Mouse (Mus musculus) megakaryocyte, embryonic 14.5 days (primary cell): Measurements from ENCODE around the gene Hoxd10. TPM values are rescaled to one million over a fixed set of nuclear protein-coding genes. Genes with fewer than 3 reads are reported as not detected.

Source experiments
- H3K27me3 ChIP-seq: replicated peaks from 2 replicates; pipeline ENCODE3; 2012; ENCODE audit warnings: inconsistent platforms
- H3K36me3 ChIP-seq: replicated peaks from 2 replicates; pipeline ENCODE3; 2012; ENCODE audit warnings: low read length, inconsistent platforms, mixed read lengths
- H3K4me1 ChIP-seq: 2 replicates; pipeline ENCODE4 v1.6.1; 2012; ENCODE audit warnings: inconsistent platforms
- H3K4me3 ChIP-seq: replicated peaks from 2 replicates; pipeline ENCODE3; 2012; ENCODE audit warnings: moderate library complexity, mild to moderate bottlenecking, inconsistent platforms
- H3K9me3 ChIP-seq: 2 replicates; pipeline ENCODE4 v1.6.1; 2012; ENCODE audit warnings: inconsistent platforms
- FLI1 ChIP-seq: IDR thresholded peaks from 2 replicates; pipeline ENCODE4 v1.6.1; 2012; ENCODE audit warnings: low read length, inconsistent platforms, mixed read lengths
- GATA1 ChIP-seq: IDR thresholded peaks from 3 replicates; pipeline ENCODE4 v1.6.1; 2012; ENCODE audit warnings: mixed read lengths, low read length, inconsistent platforms, borderline replicate concordance
- polyA plus RNA-seq: library from polyadenylated mRNA; stranded (reverse); fragments of >175 nt; gene quantifications from 2 replicates; pipeline ENCODE4 v1.2.3, GENCODE M21; 2012; ENCODE audit warnings: low replicate concordance; ENCODE audit not compliant: insufficient read depth

The Hoxd10 gene
- polyA plus RNA-seq, 1 experiment = not detected

DNA sequence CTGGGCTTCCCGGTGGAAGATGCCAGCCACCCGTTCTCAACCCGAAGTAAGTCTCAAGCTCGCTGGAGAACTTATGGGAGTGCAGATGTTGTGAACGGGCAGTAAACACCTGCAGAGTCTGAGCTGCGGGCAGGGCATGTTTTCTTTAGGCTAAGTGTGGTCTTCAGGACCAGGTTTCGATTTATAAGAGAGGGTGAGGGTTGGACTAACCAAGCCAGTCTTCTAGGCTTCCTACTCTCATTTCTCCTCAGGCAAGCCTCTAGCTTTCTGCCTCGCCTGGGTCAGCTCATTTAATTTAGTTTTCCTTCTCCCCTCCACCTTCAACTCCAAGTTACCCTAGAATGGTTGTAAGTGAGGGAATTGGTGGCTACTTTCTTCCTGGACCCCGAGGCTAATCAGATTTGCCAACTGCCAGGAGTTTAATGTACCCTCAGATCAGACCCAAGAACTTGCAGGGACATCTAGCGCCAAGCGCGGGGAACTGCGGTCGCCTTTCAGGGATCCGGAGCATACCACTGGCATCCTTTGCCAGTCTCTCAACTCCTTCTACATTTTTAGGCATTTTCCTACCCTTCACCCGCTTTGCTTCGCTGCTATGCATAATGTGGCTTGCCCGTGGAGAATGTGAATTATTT is 28.3 kb upstream of the Hoxd10 start:
- TF ChIP-seq FLI1 = no peak
- no peak for TF ChIP-seq GATA1
- Histone ChIP-seq H3K4me3 (peak overlapping the region; percentile 62), H3K36me3 (no peaks in the 10 kb centered on the region), H3K9me3 (peaks cover 5% of the 10 kb centered on the region; the same call in 1 of the 2 replicates), H3K4me1 (peaks cover 51% of the 10 kb centered on the region), H3K27me3 (peaks cover 96% of the 10 kb centered on the region)

DNA sequence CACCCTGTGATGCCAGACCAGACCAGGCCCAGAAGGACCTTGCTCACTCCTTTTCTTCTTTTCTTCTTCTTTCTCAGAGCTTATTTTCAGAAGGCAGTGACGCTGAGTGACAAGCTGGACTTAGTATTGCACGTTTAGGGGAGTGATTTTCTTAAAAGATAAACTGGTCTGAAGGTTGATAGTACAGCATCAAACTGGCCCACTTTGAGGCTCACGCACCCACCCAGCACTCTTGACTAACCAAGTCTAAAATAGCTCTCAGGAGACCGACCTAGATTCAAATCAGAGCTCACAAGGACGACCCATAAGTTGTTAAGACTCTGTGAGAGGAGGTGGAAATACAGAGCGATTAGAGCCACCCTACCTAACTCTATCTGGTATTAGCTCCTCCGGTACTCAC is 25.3 kb upstream of the Hoxd10 start:
- H3K36me3 ChIP-seq = no peaks in the 10 kb centered on the region
- TF ChIP-seq GATA1 = no peak
- H3K4me1 ChIP-seq = peaks cover 37% of the 10 kb centered on the region
- H3K9me3 ChIP-seq = peaks cover 4% of the 10 kb centered on the region; the same call in 1 of the 2 replicates
- H3K27me3 ChIP-seq = peaks cover 95% of the 10 kb centered on the region
- no peak overlapping the region for H3K4me3 ChIP-seq

DNA sequence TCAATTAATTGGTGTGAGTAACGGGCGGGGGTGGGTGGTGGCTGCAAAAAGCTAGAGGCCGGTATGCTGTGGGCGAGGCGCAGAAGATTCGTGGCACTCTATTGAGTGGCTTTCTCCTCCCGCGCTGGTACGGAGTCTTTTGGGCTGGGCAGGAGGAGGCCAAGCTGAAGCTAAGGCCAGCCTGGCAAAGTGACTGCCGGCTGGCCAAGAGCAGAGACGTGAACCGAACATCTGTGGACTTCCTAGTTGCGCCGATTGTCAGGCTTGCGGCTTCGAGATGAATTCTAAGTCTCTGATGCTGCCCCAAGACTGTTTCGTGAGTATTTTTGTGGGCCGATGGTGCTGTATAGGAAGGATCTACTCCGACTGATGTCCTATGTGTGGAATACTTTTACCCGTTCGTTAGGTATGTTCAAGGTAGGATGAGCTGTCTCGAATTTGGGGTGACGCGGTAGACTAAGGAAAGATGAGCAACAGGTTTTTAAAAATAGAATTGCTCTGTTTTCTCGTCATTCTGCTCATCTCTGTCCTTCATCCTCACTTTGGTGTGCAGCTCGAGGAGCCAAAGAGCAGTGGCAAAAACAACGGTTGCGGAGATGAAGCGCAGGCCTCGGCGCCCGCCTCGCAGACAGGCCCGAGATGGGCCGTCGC is 24.4 kb upstream of the Hoxd10 start:
- Histone ChIP-seq H3K27me3 (peaks cover 94% of the 10 kb centered on the region), H3K4me3 (peak overlapping the region; percentile 60), H3K36me3 (no peaks in the 10 kb centered on the region), H3K9me3 (peaks cover 4% of the 10 kb centered on the region; the same call in 1 of the 2 replicates), H3K4me1 (peaks cover 39% of the 10 kb centered on the region)
- TF ChIP-seq GATA1 (no peak), FLI1 (no peak)

DNA sequence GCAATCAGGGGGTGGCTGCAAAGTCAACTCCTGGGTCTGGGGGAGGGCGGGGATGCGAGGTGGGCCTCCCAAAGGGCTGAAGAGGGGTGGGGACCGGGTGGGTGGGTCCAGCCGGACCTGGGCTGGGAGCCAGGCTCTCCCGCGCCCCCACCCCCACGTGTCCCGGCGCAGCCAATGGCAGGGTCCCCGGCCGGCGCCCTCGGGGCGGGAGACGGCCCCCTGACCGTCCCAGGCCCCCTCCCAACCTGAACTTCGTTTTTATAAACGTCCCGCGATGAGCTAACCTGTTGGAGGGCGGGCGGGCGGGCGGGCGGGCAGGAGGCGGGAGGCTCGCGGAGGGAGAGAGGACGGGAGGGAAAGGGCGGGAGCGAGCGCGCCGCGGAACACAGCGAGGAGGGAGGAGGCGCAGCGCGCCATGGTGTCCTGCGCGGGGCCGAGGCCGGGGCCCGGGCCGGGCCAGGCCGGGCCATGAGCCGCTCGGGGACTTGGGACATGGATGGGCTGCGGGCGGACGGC is 23.8 kb upstream of the Hoxd10 start, which contains the start of gene Hoxd13:
Hoxd13 (plus strand) TSS at position 469 of the 516 bp plus-strand sequence.
- peaks cover 94% of the 10 kb centered on the region for H3K27me3 ChIP-seq
- no peaks in the 10 kb centered on the region for H3K36me3 ChIP-seq
- TF ChIP-seq GATA1 (no peak), FLI1 (no peak)
- peaks cover 45% of the 10 kb centered on the region for H3K4me1 ChIP-seq
- H3K4me3 ChIP-seq = peak within 1 kb of the TSS; percentile 81
- H3K9me3 ChIP-seq = peaks cover 4% of the 10 kb centered on the region; the same call in 1 of the 2 replicates

DNA sequence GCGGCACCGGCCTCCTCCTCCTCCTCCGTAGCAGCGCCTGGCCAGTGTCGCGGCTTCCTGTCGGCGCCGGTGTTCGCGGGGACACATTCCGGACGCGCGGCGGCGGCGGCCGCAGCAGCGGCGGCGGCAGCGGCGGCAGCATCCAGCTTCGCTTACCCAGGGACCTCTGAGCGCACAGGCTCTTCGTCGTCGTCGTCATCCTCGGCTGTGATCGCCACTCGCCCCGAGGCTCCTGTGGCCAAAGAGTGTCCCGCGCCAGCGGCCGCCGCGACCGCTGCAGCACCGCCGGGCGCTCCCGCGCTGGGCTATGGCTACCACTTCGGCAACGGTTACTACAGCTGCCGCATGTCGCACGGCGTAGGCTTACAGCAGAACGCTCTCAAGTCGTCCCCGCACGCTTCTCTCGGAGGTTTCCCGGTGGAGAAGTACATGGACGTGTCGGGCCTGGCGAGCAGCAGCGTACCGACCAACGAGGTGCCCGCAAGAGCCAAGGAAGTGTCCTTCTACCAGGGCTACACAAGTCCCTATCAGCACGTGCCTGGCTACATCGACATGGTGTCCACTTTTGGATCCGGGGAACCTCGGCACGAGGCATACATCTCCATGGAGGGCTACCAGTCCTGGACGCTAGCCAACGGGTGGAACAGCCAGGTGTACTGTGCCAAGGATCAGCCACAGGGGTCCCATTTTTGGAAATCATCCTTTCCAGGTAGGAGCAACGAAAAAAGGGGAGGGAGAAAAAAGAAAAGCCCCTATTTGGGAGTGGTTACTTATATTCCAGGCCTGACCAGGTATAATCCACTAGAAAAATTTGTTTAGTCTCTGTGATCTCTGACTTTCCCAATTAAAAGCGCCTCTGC is 23.1 kb upstream of the Hoxd10 start:
- H3K4me3 ChIP-seq = peak overlapping the region; percentile 81
- H3K9me3 ChIP-seq = peaks cover 4% of the 10 kb centered on the region; the same call in 1 of the 2 replicates
- H3K27me3 ChIP-seq = peaks cover 94% of the 10 kb centered on the region
- H3K4me1 ChIP-seq = peaks cover 45% of the 10 kb centered on the region
- TF ChIP-seq GATA1 = no peak
- no peak for TF ChIP-seq FLI1
- no peaks in the 10 kb centered on the region for H3K36me3 ChIP-seq

DNA sequence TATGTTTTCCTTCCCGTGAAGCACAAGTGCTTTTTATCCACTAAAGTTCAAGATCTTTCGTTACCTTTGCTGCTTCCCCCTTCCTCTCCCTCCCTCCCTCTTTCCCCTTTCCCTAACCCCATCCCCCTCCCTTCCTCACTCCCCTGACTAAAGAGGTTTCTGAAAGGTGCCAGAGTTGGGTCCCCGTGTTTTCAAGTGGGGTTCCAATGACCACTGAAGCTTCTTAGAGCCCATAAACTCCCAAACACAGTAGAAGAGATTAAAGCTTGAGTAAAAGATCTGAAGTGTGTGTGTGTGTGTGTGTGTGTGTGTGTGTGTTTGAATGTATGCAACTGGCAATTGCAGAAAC is 22.5 kb upstream of the Hoxd10 start:
- Histone ChIP-seq H3K4me1 (peaks cover 50% of the 10 kb centered on the region), H3K36me3 (no peaks in the 10 kb centered on the region), H3K27me3 (peaks cover 94% of the 10 kb centered on the region), H3K4me3 (no peak overlapping the region), H3K9me3 (peaks cover 4% of the 10 kb centered on the region; the same call in 1 of the 2 replicates)
- TF ChIP-seq GATA1 = no peak
- TF ChIP-seq FLI1 = no peak

DNA sequence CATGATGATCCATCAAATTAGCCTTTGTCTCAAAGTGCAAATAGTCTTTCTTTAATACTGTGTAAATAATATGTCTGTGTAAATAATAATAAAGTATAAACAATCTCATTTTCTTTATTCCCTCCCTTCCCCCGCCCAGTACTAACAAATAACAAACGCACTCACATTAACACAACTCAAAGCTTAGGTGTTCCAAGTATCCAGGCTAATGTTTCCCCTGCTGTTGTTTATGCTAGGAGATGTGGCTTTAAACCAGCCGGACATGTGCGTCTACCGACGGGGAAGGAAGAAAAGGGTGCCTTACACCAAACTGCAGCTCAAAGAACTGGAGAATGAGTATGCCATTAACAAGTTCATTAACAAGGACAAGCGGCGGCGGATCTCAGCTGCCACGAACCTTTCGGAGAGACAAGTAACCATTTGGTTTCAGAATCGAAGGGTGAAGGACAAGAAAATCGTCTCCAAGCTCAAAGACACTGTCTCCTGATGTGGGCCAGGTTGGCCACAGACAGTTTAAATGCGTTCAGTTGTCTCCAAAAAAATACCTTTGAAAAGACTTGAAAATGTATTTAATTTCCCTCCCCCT is 22.0 kb upstream of the Hoxd10 start:
- H3K4me3 ChIP-seq = no peak overlapping the region
- TF ChIP-seq GATA1 (no peak), FLI1 (no peak)
- H3K27me3 ChIP-seq = peaks cover 94% of the 10 kb centered on the region
- H3K4me1 ChIP-seq = peaks cover 53% of the 10 kb centered on the region
- peaks cover 4% of the 10 kb centered on the region; the same call in 1 of the 2 replicates for H3K9me3 ChIP-seq
- no peaks in the 10 kb centered on the region for H3K36me3 ChIP-seq

DNA sequence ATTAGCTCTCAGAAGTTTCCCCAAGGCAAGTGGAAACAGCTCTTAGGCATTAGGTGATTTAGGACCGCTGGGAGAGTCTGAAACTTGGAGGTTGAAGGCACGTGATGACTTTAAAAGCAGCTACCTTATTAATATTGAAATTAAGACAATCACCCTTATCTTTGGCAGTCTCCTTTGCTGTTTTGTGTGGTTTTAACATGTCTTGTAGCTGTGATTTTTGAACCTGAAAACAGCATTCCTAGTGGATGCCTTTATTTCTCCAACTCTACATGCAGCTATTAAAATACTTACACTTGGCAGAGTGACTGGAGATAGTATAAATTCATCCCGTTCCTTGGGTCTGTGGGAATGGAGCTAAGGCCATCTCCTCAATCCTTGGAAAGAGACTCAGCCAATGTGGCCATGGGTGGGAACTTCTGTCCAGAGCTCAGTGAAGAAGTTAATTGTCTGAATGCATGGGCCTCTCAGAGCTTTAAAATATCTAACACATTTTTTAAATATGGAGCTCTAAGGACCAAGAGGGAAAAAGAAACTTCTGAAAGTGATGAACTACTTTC is 21.0 kb upstream of the Hoxd10 start:
- H3K27me3 ChIP-seq = peaks cover 96% of the 10 kb centered on the region
- H3K36me3 ChIP-seq = no peaks in the 10 kb centered on the region
- TF ChIP-seq FLI1 (no peak), GATA1 (no peak)
- no peak overlapping the region for H3K4me3 ChIP-seq
- peaks cover 4% of the 10 kb centered on the region; the same call in 1 of the 2 replicates for H3K9me3 ChIP-seq
- peaks cover 59% of the 10 kb centered on the region for H3K4me1 ChIP-seq

DNA sequence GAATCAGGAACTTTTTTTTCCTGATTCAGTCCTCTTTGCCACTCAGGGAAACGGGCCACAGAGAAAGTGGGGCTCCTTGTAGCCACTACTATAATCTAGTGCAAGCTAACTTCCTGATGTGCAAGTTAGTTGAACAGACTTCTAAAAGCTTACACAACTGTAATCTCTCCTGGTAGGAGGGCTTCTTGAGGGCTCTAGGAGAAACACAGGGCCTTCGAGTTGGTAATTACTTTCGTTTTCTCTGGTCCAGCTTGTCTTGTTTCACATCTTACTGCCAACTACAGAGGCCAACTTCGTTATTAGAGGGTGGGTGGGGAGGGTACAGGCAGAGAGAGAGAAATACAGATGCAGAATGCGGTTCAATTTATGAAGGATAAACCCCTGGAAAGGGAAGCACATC is 19.9 kb upstream of the Hoxd10 start:
- Histone ChIP-seq H3K36me3 (no peaks in the 10 kb centered on the region), H3K9me3 (peaks cover 4% of the 10 kb centered on the region; the same call in 1 of the 2 replicates), H3K4me1 (peaks cover 59% of the 10 kb centered on the region), H3K4me3 (peak overlapping the region; percentile 93), H3K27me3 (peaks cover 97% of the 10 kb centered on the region)
- no peak for TF ChIP-seq FLI1
- TF ChIP-seq GATA1 = no peak
